Mouse (Mus musculus): Measurements from ENCODE around the gene Crygb.

DNA sequence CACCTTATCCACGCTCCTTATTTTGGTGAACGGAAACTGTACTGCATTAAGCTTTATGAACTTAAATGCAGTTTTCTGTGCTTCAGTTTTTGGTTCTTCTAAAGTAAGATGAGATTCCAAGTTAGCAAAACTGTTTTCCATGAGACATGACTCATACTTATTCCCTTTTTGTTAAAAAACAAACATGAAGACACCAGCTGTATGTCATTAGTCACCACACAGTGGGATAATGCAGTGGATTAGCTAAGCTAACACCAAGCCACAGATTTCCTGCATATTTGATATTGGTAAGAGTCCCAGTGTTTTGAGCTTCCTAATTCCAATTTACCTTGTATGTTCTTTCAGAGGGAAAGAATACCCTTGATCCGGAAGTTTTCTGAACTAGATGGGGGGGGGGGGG is 9.5 kb upstream of the Crygb start:
- TF ChIP-seq CTCF (IDR thresholded peaks at IDR 0.05; ENCODE audit: low read depth) (no peak), EP300 (IDR thresholded peaks at IDR 0.05; ENCODE audit: low read depth) (no peak)
